Mouse (Mus musculus): Measurements from ENCODE around the gene Hba-x. TPM values are rescaled to one million over a fixed set of nuclear protein-coding genes. Genes with fewer than 3 reads are reported as not detected.
A peak's percentile ranks its signal among the peaks of the same experiment; 100 is the strongest.

Gene Hba-x
- total RNA-seq, 1 experiment from 2014 or later: not detected

GRCm38 (mm10) chr11:32309446-32309845 is 33.2 kb downstream of the Hba-x start:
- ATAC-seq (replicated peaks; ENCODE audit: low read depth, poor library complexity, severe bottlenecking): no peak

DNA sequence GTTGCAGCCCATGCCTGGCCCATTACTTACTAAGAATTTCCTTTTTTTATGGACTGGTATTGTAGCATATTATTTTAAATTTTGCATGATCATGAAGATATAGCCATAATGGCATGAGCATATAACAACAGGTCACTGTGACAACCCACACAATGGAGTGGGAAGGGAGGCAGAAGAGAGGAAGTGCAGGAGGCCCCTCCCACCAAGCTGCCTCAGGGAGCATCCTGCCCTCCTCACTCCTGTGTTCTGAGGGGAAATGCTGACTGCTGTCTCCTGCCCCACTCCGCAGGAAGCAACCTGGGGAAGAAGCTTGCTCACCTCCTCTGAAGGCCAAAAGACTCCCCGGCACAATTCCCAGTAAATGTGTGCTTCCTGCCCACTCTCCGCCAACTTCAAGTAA is 33.7 kb downstream of the Hba-x start:
- ATAC-seq (replicated peaks; ENCODE audit: low read depth, poor library complexity, severe bottlenecking): 0 out of 2 replicates have a peak, but pooled peaks have one; percentile 54

DNA sequence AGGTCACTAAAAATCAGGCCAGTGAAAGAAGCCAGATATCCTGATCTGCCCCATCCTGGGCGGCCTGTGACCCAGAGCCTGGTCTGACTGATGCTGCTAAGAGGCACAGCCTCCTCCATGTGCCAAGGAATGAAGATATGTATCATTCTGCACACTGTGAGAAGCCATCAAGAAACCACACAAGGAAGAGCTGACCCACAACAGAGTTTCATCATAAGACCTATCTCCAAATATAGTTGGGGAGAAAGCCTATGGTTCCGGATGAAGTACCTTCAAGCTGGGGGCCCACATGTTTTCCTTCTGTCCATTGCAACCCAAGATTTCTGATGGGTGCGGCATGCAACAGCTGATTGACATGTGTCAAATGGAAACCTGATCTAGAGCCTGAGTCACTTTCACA is 39.8 kb downstream of the Hba-x start:
- ATAC-seq (replicated peaks; ENCODE audit: low read depth, poor library complexity, severe bottlenecking): 0 out of 2 replicates have a peak, but pooled peaks have one; percentile 14

DNA sequence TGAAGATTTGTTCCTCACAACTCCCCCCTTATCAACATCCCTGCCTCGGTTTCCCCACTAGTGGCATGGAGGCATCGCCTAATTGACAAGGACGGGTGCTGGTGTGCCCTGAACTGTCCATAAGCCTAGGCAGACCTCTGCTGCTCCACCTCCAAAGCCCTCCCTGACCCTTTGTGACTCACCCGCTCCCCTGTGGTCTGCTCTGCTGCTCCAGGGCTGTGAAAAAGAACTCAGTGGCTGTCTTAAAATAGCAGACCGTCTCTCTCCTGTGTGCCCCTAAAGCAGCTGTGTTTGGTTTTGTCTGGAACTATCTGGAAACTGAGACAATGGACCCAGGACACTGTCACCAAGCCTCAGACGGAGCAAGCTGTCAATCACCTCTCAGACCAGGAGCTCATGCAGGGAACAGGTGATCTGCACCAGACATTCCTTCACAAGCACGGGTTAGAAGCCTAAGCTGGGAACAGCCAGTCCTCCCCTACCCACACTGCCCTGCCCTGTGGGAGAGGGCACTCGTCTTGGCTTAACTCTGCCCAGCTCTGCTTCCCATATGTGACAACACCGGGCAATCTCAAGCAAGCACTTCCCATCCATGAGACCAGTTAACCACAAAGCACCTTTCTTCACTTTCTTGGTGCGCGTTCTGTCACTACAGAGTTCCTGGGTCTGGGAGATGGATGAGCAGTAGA is 44.5 kb downstream of the Hba-x start:
- ATAC-seq (replicated peaks; ENCODE audit: low read depth, poor library complexity, severe bottlenecking): no peak

DNA sequence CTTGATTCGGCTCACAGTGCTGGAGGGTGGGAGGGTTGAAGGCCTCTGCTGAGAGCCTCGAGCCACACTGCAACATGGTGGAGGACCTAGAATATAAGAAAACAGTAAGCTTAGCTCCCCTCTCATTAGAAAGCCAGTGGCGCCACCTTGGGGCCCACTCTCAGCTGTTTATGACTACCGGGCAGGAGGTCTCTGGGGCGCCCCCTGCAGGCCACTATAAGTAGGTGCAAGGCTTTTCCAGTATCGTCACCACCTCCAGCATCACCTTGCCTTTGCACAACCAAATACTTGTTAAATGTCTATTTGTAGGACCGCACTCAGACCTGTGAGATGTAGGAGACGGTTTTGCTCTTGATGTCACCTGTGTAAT is 45.0 kb downstream of the Hba-x start:
- peak; percentile 84 for ATAC-seq (replicated peaks; ENCODE audit: low read depth, poor library complexity, severe bottlenecking)

GRCm38 (mm10) chr11:32324609-32325008 is 48.4 kb downstream of the Hba-x start:
- ATAC-seq (replicated peaks; ENCODE audit: low read depth, poor library complexity, severe bottlenecking): peak; percentile 89

Other genes starting within 250 kb of the Hba-x start
- not detected in 2 replicates for gene Il9r, start 76.1 kb upstream of the Hba-x start, total RNA-seq (2017)
- gene Snrnp25, start 71.0 kb upstream of the Hba-x start, total RNA-seq (2017): 33.8 and 59.5 TPM in 2 replicates
- gene Rhbdf1, start 54.1 kb upstream of the Hba-x start, total RNA-seq (2017): 0.32 and 2.0 TPM in 2 replicates
- 3.2 and 5.3 TPM in 2 replicates for gene Mpg, start 49.9 kb upstream of the Hba-x start, total RNA-seq (2017)
- gene Nprl3, start 8.7 kb upstream of the Hba-x start, total RNA-seq (2017): 7.7 and 19.6 TPM in 2 replicates
- 18.1 and 30.7 TPM in 2 replicates for gene Hba-a1, start 7.1 kb downstream of the Hba-x start, total RNA-seq (2017)
- not detected in 2 replicates for gene Hbq1b, start 10.6 kb downstream of the Hba-x start, total RNA-seq (2017)
- gene Hba-a2, start 20.1 kb downstream of the Hba-x start, total RNA-seq (2017): 89.2 and 92.8 TPM in 2 replicates
- gene Hbq1a, start 23.7 kb downstream of the Hba-x start, total RNA-seq (2017): not detected in 2 replicates
- 2.5 and 3.0 TPM in 2 replicates for gene Sh3pxd2b, start 71.4 kb downstream of the Hba-x start, total RNA-seq (2017)
- 3.9 and 7.0 TPM in 2 replicates for gene Ubtd2, start 179.0 kb downstream of the Hba-x start, total RNA-seq (2017)